Mouse (Mus musculus): ENCODE measurements at regions not wholly inside any gene's neighbourhood (a gene's known extent, or its start where the extent isn't known, plus 50 kb on each side); places are given as distances from the start of the nearest gene placed in this dataset.

DNA sequence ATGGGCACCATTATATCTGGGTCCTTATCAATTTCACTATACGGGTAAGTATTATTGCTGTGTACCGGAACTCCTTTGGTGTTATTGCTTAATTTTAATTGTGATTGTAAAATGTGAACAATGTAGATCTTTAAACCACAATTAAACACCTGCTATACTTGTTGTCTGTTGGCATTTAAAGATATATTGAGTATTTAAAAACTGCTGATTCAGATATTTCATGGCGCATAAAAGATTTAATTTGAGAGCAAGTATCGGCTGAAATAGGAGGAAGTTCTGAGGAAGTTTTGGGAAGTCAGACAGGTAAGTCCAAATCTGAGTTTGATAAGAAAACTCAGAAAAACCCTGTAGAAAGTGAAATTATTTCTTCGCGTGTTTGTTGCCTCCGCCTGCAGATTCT, 142.7 kb upstream of the Tbc1d5 start:
- no peak for ATAC-seq (ENCODE audit: insufficient number of reproducible peaks, insufficient read depth, low FRiP score, low TSS enrichment, low read depth)
- H3K4me1 ChIP-seq, result no peaks in the 10 kb centered on the region
- WGBS, result 81% methylated on average over 7 of the region's 7 CpGs

DNA sequence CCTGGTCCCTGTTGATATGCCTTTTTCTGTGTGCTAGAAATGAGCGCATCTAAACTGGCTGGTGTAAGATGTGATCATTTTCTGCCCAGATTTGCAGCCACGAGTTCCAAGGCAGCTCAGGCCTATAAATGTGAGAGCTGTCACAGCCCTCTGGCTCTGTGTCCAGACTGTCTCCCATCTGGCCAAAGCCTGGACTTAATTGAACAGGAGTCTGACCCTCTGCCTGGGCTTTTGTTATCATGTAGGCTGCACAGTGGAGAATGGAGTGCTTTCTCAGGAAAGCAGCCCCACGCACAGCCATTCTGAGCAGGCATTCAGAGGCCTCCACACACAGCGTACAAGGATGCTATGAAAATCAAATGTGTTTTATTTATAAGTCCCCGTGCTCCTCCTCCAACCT, 141.9 kb upstream of the Tbc1d5 start:
- no peaks in the 10 kb centered on the region for H3K9me3 ChIP-seq
- no peak overlapping the region for H3K9ac ChIP-seq
- no peak overlapping the region for H3K27ac ChIP-seq
- 81% methylated on average over 5 of the region's 5 CpGs for whole genome bisulfite sequencing
- H3K4me1 ChIP-seq, result no peaks in the 10 kb centered on the region
- no peak for ATAC-seq (ENCODE audit: insufficient number of reproducible peaks, insufficient read depth, low FRiP score, low TSS enrichment, low read depth)
- no peaks in the 10 kb centered on the region for H3K27me3 ChIP-seq
- H3K36me3 ChIP-seq, result no peaks in the 10 kb centered on the region
- H3K4me2 ChIP-seq, result no peak overlapping the region
- H3K4me3 ChIP-seq, result no peak overlapping the region

More for the DNA sequence above, 142.7 kb upstream of the Tbc1d5 start:
- Histone ChIP-seq H3K4me3 (no peak overlapping the region), H3K36me3 (no peaks in the 10 kb centered on the region), H3K9ac (no peak overlapping the region), H3K27ac (no peak overlapping the region), H3K4me2 (no peak overlapping the region), H3K9me3 (no peaks in the 10 kb centered on the region), H3K27me3 (no peaks in the 10 kb centered on the region)

DNA sequence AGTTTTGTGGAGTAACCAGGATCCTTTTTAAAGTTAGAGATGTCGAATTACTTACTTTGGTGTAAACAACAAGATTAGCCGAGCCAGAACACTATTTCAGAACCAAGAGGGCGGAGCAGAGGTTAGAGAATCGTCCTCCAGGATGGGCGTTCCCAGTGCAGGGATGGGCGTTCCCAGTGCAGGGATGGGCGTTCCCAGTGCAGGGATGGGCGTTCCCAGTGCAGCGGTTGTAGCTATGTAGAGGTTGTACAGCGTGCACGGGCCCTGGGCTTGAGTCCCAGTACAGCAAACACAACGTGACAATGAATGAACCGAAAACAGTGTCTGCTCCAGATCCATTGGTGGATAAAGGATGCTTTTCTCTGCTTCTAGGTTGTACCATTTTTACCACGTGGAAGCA, 125.8 kb upstream of the Tbc1d5 start:
- H3K27ac ChIP-seq, result no peak overlapping the region
- H3K4me3 ChIP-seq, result no peak overlapping the region
- no peaks in the 10 kb centered on the region for H3K9me3 ChIP-seq
- H3K36me3 ChIP-seq, result no peaks in the 10 kb centered on the region
- H3K27me3 ChIP-seq, result no peaks in the 10 kb centered on the region
- ATAC-seq (ENCODE audit: insufficient number of reproducible peaks, insufficient read depth, low FRiP score, low TSS enrichment, low read depth), result no peak
- 54% methylated on average over 14 of the region's 14 CpGs for WGBS
- no peak overlapping the region for H3K9ac ChIP-seq
- H3K4me1 ChIP-seq, result no peaks in the 10 kb centered on the region
- peak overlapping the region; percentile 7; the same call in 1 of the 2 replicates for H3K4me2 ChIP-seq

DNA sequence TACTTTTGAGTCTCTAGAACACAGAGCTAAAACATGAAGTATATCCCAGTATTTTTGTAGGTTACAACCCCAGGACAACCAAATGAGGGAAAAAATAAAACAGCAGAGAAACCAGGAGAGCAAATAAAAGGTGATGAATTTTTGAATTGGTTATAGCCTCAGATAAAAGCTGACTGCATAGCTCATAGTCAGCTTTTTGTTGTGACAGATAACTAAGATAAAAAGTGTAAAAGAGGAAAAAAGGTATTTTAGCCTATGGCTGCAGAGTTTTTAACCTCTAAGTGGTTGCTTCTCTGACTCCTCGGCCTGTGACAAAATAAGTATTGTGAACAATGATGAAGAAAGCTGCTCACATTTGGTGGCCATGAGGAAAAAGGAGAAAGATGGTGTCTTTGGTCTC, 111.6 kb upstream of the Tbc1d5 start:
- Histone ChIP-seq H3K4me1 (no peaks in the 10 kb centered on the region), H3K27me3 (no peaks in the 10 kb centered on the region), H3K4me3 (no peak overlapping the region), H3K36me3 (no peaks in the 10 kb centered on the region), H3K9me3 (no peaks in the 10 kb centered on the region), H3K9ac (no peak overlapping the region), H3K27ac (no peak overlapping the region), H3K4me2 (no peak overlapping the region)
- ATAC-seq (ENCODE audit: insufficient number of reproducible peaks, insufficient read depth, low FRiP score, low TSS enrichment, low read depth), result no peak
- WGBS, result 77% methylated on average over 1 of the region's 1 CpGs

DNA sequence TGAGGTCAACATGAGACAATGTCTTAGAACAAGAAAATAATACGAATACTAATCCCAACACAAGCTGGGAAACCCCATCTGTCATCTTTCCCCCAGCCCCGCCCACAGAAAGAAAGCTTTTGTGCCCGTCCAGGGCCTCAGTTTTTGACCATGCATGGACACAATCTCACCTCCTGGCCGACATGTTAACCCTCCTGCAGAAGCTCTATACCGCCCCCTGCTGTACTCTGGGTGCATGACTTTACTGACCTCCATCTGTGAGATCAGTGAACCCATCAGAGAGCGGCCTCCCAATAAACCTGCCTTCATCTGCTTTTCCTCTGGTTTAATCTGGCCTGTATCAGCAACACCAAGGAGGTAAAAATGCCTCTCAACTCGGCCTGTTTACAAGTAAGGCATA, 109.6 kb upstream of the Tbc1d5 start:
- Histone ChIP-seq H3K9me3 (no peaks in the 10 kb centered on the region), H3K4me2 (no peak overlapping the region), H3K27me3 (no peaks in the 10 kb centered on the region), H3K27ac (no peak overlapping the region), H3K9ac (no peak overlapping the region), H3K4me1 (no peaks in the 10 kb centered on the region), H3K36me3 (no peaks in the 10 kb centered on the region), H3K4me3 (no peak overlapping the region)
- WGBS, result 70% methylated on average over 7 of the region's 7 CpGs
- no peak for ATAC-seq (ENCODE audit: insufficient number of reproducible peaks, insufficient read depth, low FRiP score, low TSS enrichment, low read depth)

DNA sequence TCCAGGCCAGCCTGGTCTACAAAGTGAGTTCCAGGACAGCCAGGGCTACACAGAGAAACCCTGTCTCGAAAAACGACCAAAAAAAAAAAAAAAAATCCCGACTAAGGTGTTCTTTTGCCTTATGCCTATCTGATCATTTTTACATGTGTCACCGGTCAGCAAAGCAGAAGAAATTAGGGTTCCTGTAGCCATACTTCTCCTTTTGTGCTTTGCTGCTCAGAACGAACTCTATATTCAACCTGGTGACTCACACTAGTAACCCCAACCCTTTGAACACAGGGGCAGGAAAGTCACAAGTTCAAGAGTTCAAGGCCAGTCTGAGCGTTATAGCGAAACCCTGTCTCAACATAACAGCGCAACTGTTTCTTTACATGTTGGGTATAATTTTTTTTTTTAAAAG, 108.7 kb upstream of the Tbc1d5 start:
- no peak for ATAC-seq (ENCODE audit: insufficient number of reproducible peaks, insufficient read depth, low FRiP score, low TSS enrichment, low read depth)
- 80% methylated on average over 8 of the region's 8 CpGs for WGBS
- Histone ChIP-seq H3K9ac (no peak overlapping the region), H3K27me3 (no peaks in the 10 kb centered on the region), H3K4me2 (no peak overlapping the region), H3K27ac (no peak overlapping the region), H3K4me3 (no peak overlapping the region), H3K4me1 (no peaks in the 10 kb centered on the region), H3K36me3 (no peaks in the 10 kb centered on the region), H3K9me3 (no peaks in the 10 kb centered on the region)

DNA sequence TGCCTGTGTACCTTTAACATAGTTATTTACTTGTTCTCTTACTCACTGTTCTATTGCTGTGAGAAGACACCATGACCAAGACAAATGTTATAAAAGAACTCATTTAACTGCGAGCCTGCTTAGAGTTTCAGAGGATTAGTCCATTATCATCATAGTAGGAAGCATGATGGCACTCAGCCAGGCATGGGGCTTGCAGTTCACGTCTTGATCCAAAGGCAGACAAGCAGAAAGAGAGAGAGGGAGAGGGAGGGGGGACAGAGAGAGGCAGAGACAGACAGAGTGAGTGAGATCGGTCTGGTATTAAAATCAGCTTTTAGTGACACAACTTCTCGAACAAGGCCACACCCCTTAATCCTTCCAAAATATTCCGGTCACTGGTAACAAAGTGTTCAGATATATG, 106.2 kb upstream of the Tbc1d5 start:
- 70% methylated on average over 5 of the region's 5 CpGs for WGBS
- no peaks in the 10 kb centered on the region for H3K36me3 ChIP-seq
- no peaks in the 10 kb centered on the region for H3K27me3 ChIP-seq
- H3K9ac ChIP-seq, result no peak overlapping the region
- H3K9me3 ChIP-seq, result no peaks in the 10 kb centered on the region
- H3K4me2 ChIP-seq, result no peak overlapping the region
- H3K4me1 ChIP-seq, result no peaks in the 10 kb centered on the region
- no peak overlapping the region for H3K4me3 ChIP-seq
- no peak for ATAC-seq (ENCODE audit: insufficient number of reproducible peaks, insufficient read depth, low FRiP score, low TSS enrichment, low read depth)
- H3K27ac ChIP-seq, result no peak overlapping the region

DNA sequence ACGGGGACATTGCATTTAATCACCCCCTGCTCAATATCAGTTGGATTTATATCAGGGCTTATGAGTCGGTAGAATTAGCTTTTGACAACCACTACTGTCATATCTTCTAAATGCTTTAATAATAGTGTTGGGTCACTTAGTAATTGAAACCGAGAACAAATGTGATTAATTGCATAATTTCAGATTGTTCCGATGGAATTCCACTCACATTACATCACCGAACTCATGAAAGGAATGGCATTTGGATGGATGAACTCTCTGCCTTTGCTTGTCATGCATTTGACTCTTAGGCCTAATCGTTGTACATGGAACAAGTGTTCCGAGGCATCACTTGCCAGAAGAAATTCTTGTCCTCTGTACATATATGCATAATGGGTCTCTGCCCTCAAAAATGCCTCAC, 99.6 kb upstream of the Tbc1d5 start:
- Histone ChIP-seq H3K27ac (no peak overlapping the region), H3K36me3 (no peaks in the 10 kb centered on the region), H3K9ac (no peak overlapping the region), H3K4me2 (no peak overlapping the region), H3K9me3 (no peaks in the 10 kb centered on the region), H3K4me3 (no peak overlapping the region), H3K4me1 (no peaks in the 10 kb centered on the region), H3K27me3 (no peaks in the 10 kb centered on the region)
- 75% methylated on average over 7 of the region's 7 CpGs for WGBS
- no peak for ATAC-seq (ENCODE audit: insufficient number of reproducible peaks, insufficient read depth, low FRiP score, low TSS enrichment, low read depth)

DNA sequence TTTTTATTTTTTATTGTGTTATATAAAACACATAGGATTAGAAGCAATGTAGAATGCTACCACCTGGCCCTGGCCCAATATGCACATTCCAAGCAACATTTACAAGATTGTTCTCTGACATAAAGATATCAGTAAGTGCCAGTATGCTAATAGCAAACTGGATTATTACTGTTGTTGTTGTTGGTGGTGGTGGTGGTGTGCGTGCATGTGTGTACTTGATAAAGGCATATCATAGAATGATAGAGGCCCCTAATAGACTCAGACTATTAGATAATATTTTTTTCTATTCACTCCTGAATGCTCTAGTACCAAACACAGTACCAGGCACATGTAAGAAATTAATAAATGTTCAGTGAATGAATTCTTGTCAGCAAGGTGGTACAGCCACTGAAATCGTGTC, 98.9 kb upstream of the Tbc1d5 start:
- Histone ChIP-seq H3K4me2 (no peak overlapping the region), H3K9me3 (no peaks in the 10 kb centered on the region), H3K27me3 (no peaks in the 10 kb centered on the region), H3K9ac (no peak overlapping the region), H3K36me3 (no peaks in the 10 kb centered on the region), H3K4me3 (no peak overlapping the region), H3K27ac (no peak overlapping the region), H3K4me1 (no peaks in the 10 kb centered on the region)
- ATAC-seq (ENCODE audit: insufficient number of reproducible peaks, insufficient read depth, low FRiP score, low TSS enrichment, low read depth), result no peak
- WGBS, result 72% methylated on average over 2 of the region's 2 CpGs

DNA sequence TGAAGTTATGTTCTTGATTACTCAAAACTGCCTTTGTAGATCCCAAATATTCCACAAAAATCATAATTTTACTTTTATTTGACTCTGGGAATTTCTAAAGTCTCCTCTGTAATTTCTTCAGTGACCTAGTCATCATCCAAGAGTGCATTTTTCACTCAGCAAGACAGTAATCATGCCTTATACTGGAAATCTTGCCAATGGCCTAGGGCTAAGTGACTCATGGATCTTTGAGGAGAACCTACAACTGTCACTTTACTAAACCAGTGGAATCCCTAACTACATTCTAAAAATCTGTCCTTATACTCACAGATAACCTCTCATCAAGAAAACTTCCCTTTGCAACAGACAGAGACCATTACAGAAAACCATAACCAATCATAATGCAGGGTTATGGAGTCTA, 98.0 kb upstream of the Tbc1d5 start:
- H3K4me2 ChIP-seq, result no peak overlapping the region
- H3K4me3 ChIP-seq, result no peak overlapping the region
- no peak overlapping the region for H3K27ac ChIP-seq
- no peak for ATAC-seq (ENCODE audit: insufficient number of reproducible peaks, insufficient read depth, low FRiP score, low TSS enrichment, low read depth)
- H3K36me3 ChIP-seq, result no peaks in the 10 kb centered on the region
- no peak overlapping the region for H3K9ac ChIP-seq
- no peaks in the 10 kb centered on the region for H3K9me3 ChIP-seq
- no peaks in the 10 kb centered on the region for H3K4me1 ChIP-seq
- no peaks in the 10 kb centered on the region for H3K27me3 ChIP-seq

DNA sequence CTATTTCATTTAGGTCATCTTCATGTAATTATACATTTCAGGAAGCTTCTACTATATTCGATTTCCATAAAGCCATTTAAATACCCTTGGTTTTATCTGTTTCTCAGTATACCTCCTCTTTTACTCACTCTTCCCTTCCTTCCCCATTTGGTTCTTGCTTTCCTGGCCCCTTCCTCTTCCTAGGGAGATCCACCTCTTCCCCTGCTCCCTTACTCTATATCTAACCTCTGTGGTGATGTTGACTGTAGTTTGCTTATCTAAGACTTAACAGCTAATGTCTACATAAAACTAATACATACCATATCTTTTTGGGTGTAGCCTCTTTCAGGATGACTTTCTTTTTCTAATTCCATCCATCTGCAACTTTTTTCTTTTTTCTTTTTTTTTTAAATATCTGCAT, 92.9 kb upstream of the Tbc1d5 start:
- no peaks in the 10 kb centered on the region for H3K4me1 ChIP-seq
- H3K9me3 ChIP-seq, result no peaks in the 10 kb centered on the region
- H3K9ac ChIP-seq, result no peak overlapping the region
- no peak overlapping the region for H3K4me2 ChIP-seq
- no peak for ATAC-seq (ENCODE audit: insufficient number of reproducible peaks, insufficient read depth, low FRiP score, low TSS enrichment, low read depth)
- 76% methylated on average over 1 of the region's 1 CpGs for WGBS
- no peaks in the 10 kb centered on the region for H3K27me3 ChIP-seq
- no peaks in the 10 kb centered on the region for H3K36me3 ChIP-seq
- H3K27ac ChIP-seq, result no peak overlapping the region
- no peak overlapping the region for H3K4me3 ChIP-seq

DNA sequence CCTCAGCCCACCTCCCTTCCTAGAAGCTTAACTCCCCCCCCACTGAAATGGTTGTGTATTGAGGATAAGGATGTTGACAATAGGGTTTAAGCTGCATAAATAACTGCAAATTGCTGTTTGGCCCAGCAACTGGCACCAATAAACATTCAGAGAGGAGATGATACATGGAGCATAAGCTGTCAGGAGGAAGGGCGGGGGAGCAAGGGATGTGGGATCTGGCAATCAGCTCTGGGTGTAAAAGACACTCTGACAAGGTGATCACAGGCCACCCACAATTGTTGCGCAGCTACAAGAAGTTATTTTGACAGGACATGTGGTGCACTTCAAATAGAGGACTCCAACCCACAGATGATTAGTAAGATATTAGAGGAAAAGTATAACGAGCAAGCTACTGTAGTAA, 83.8 kb upstream of the Tbc1d5 start:
- H3K36me3 ChIP-seq, result no peaks in the 10 kb centered on the region
- no peak overlapping the region for H3K27ac ChIP-seq
- H3K27me3 ChIP-seq, result no peaks in the 10 kb centered on the region
- no peaks in the 10 kb centered on the region for H3K4me1 ChIP-seq
- H3K9me3 ChIP-seq, result no peaks in the 10 kb centered on the region
- no peak overlapping the region for H3K9ac ChIP-seq
- no peak for ATAC-seq (ENCODE audit: insufficient number of reproducible peaks, insufficient read depth, low FRiP score, low TSS enrichment, low read depth)
- H3K4me3 ChIP-seq, result no peak overlapping the region
- WGBS, result 69% methylated on average over 3 of the region's 3 CpGs
- no peak overlapping the region for H3K4me2 ChIP-seq

DNA sequence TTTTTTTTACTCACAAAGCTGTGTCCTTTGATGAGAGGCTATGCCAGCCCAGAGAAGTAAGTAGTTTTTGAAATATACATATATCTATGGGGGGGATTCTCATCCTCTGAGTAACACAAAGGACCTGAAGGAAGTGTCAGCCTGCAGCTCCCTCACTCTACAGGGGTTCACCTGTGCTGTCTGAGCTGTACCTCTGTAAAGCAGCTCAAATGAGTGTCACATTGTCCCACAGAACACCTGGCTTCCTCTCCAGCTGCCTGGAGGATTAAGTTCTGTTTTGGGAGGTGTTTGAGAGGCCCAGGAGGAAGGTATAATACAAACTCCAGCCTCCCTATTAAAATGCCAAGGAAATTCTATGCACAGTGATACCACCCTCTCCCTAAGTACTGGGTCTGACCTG, 83.3 kb upstream of the Tbc1d5 start:
- Histone ChIP-seq H3K27me3 (no peaks in the 10 kb centered on the region), H3K9ac (no peak overlapping the region), H3K9me3 (no peaks in the 10 kb centered on the region), H3K4me1 (no peaks in the 10 kb centered on the region), H3K36me3 (no peaks in the 10 kb centered on the region), H3K4me2 (no peak overlapping the region), H3K4me3 (no peak overlapping the region), H3K27ac (no peak overlapping the region)
- no peak for ATAC-seq (ENCODE audit: insufficient number of reproducible peaks, insufficient read depth, low FRiP score, low TSS enrichment, low read depth)

Measured in embryonic facial prominence, embryonic 13.5 days (tissue).